Mouse (Mus musculus): Measurements from ENCODE around the gene H2al1f.
"Not testable (repeated sequence)": the region's sequence is repeated elsewhere in the genome, so short reads cannot be mapped to it uniquely, and the experiment has no call there.

DNA sequence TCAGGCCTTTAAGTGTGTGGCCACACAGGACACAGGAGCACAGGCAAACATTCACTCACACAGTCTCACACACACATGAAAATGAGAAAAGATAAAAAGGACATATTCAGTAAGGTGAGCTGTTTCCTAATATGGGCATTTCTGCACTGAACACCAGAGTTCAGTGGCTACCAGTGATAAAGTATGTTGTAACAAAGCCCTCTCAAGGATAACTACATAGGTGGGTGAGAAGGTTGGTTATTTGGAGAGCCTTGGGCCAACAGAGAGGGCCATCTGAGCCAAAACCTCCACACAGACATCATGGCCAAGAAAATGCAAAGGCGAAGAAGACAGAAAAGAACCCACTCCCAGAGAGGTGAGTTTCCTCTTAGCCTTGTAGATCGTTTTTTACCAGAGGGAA lies 12.6 kb downstream of the H2al1f start, which contains the start of gene H2al1j:
- TF ChIP-seq EP300, CTCF (IDR thresholded peaks at IDR 0.05): not testable (repeated sequence)

All from lung, postnatal 0 days (tissue).